Mouse (Mus musculus) liver (tissue): ENCODE data around the gene Ankrd11.
"Not testable (repeated sequence)": the region's sequence is repeated elsewhere in the genome, so short reads cannot be mapped to it uniquely, and the experiment has no call there.

Experiments
- DNase-seq: peaks from one replicate; pipeline ENCODE4 v3.0.0-alpha.2; 2020; ENCODE audit warnings: mixed read lengths

The Ankrd11 gene

GRCm38 (mm10) chr8:123039376-123040109, 2.5 kb downstream of the Ankrd11 start:
- DNase-seq: no peak

GRCm38 (mm10) chr8:123038351-123038750, 3.7 kb downstream of the Ankrd11 start:
- DNase-seq: no peak

- DNase-seq: peak; percentile 52
Measured at GRCm38 (mm10) chr8:123037487-123037886, 4.6 kb downstream of the Ankrd11 start.

GRCm38 (mm10) chr8:123036956-123037355, 5.1 kb downstream of the Ankrd11 start:
- peak; percentile 84 for DNase-seq

- no peak for DNase-seq
Measured at GRCm38 (mm10) chr8:123034171-123034570, 7.9 kb downstream of the Ankrd11 start.

- DNase-seq: no peak
Measured at GRCm38 (mm10) chr8:123033431-123033830, 8.6 kb downstream of the Ankrd11 start.

GRCm38 (mm10) chr8:123032730-123033129, 9.3 kb downstream of the Ankrd11 start:
- DNase-seq: no peak

- DNase-seq: no peak
Measured at GRCm38 (mm10) chr8:123031321-123031978, 10.6 kb downstream of the Ankrd11 start.

GRCm38 (mm10) chr8:123030091-123030490, 12.0 kb downstream of the Ankrd11 start:
- DNase-seq: not testable (repeated sequence)

- no peak for DNase-seq
Measured at GRCm38 (mm10) chr8:123027786-123028185, 14.3 kb downstream of the Ankrd11 start.

GRCm38 (mm10) chr8:123025951-123026351, 16.1 kb downstream of the Ankrd11 start:
- no peak for DNase-seq

- DNase-seq: no peak
Measured at GRCm38 (mm10) chr8:123024226-123024625, 17.9 kb downstream of the Ankrd11 start.

GRCm38 (mm10) chr8:123022727-123023126, 19.4 kb downstream of the Ankrd11 start:
- DNase-seq: no peak

GRCm38 (mm10) chr8:123021259-123021658, 20.8 kb downstream of the Ankrd11 start:
- DNase-seq: peak; percentile 26

GRCm38 (mm10) chr8:123020859-123021258, 21.2 kb downstream of the Ankrd11 start:
- no peak for DNase-seq

GRCm38 (mm10) chr8:123020084-123020483, 22.0 kb downstream of the Ankrd11 start:
- no peak for DNase-seq

GRCm38 (mm10) chr8:123018484-123019164, 23.5 kb downstream of the Ankrd11 start:
- no peak for DNase-seq

GRCm38 (mm10) chr8:123017143-123017542, 24.9 kb downstream of the Ankrd11 start:
- DNase-seq: no peak

- no peak for DNase-seq
Measured at GRCm38 (mm10) chr8:123015074-123015473, 27.0 kb downstream of the Ankrd11 start.

GRCm38 (mm10) chr8:123014429-123014828, 27.6 kb downstream of the Ankrd11 start:
- no peak for DNase-seq

- DNase-seq: no peak
Measured at GRCm38 (mm10) chr8:123011321-123011720, 30.8 kb downstream of the Ankrd11 start.

- no peak for DNase-seq
Measured at GRCm38 (mm10) chr8:123005805-123006204, 36.3 kb downstream of the Ankrd11 start.

- no peak for DNase-seq
Measured at GRCm38 (mm10) chr8:123005328-123005727, 36.7 kb downstream of the Ankrd11 start.
